Mouse (Mus musculus) gonadal fat pad, adult 2 months (tissue): ENCODE data around the gene Anks6. TPM values are rescaled to one million over a fixed set of nuclear protein-coding genes. Genes with fewer than 3 reads are reported as not detected.

Experiments
- DNase-seq: peaks from one replicate; pipeline ENCODE4 v3.0.0-alpha.2; 2012; ENCODE audit warnings: low read depth
- polyA plus RNA-seq: library from polyadenylated mRNA; depleted of rRNA; stranded (reverse); fragments of >200 nt; gene quantifications from 2 replicates; pipeline ENCODE4 v1.2.3, GENCODE M21; 2012

Anks6 gene
- polyA plus RNA-seq, 1 experiment: 10.8 TPM

DNA sequence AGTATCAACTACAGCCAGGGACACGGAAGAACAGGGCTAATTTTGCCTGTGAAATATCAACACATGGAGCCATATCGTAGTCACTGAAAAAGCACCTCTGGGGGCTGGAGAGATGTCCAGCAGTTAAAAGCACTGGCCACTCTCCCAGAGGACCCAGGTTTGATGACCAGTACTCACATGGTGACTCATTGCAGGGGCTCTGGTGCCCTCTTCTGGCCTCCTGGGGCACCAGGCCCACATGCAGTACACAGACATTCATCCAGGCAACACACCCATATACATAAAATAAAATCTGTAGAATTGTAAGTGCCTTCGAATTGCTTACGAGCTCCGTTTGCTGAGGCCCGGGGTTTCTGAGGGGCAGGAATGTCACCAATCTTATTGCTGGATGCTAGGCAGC lies 10.3 kb downstream of the Anks6 start:
- no peak for DNase-seq

DNA sequence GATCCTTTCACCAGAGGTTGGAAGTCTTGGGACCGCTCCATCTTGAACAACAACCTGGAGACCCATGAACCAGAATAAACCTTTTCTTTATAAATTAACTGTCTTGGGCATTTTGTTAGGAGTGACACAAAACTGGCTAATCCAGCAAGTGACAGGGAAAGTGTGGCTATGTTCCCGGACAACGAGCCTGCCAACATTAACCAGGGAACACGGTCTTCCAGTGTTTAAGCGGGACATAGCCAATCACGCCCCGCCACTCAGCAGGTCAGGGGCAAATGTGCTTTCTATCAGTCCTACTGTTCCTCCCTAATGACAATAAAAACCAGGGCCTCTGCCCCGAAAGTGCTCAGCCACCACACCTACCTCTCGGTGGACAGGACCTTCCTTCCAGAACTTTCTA lies 13.4 kb downstream of the Anks6 start:
- no peak for DNase-seq

DNA sequence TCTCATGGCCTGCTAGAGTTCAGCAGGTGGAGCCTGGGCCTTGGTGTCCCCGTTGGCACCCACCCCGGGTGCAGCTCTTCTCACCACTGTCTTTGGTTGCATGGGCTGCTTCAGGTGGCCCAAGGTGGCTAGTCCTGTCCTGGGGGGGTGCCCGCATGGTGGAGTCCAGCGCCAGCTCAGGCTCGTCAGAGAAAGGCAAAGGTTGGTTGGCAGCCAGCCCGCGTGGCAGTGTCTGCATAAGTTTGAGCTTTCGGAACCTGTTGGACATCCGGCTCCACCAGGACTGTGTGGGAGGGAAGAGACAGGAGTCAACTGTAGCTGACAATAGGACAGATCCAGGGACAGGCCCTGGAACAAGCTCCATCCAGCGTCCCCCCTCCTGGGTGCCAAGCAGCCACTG lies 17.6 kb downstream of the Anks6 start:
- no peak for DNase-seq

DNA sequence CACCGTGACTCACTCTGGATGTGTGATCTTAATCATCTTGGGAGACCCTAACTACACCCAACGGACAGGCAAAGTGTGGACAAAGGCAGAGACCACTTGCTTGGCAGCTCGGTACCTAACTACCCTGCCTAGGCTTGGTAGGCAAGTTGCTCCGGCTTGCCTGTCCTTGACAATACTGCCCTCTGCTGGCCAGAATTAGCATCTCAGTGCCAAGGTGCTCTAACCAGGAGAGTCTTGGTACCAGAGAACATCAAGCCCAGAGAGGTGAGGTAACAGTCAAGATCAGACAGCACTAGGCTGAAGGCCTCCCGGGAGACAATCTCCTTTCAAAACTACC lies 19.9 kb downstream of the Anks6 start:
- DNase-seq: peak; percentile 4

DNA sequence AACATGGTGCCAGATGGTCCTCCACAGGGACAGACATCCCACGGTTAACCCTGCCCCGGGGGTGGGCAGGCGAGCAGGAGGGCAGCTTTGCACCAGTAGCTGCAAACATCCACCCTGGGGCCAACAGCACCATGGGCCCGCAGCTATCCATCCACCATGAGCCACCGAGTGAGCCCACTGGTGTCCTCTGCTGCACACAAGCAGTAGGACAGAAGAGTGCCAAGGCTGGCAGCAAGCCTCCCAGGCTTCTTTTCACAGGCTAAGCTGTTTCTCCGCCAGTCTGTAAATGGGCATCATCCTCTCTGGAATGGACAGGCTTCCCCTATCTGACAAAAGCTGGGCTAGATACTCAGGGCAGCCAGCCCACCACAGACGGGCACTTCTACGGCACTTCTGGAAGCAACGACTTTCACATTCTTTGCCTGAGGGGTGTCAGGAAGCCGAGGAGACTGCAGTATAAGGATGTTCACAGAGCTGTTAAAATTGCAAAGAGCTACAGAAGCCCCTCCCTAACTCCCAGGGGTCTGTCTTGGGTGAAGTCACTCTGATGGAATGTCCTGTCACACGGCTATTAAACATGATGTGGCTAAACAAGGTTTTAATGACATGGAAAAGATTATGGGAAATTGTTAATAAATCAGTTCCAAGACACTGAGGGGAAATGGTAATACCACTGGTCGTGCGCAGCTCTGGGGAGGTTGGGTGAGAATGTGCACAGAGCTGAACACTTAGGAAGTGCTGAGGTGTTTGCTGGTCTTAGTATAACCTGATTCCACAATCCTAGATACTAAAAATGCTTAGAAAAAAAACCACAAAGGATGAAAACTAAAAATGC lies 20.5 kb downstream of the Anks6 start:
- DNase-seq: no peak

DNA sequence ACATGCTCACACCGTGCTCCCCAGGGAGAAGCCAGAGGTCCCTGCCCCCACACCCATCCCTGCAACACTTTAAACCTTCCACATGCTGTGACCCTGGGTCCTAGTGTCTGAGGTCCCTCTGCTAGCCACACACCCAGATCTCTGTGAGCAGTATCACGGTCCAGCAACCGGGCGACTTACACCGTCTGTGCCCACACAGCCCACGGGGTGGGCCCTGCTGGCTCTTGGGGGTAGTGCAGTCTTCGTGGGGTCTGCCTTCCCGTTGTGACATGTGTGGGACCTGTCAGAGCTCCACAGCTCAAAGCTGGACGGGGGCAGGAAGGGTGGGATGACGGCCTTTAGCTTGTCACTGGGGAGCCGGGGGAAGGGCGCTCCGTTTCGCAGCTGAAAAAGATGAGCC lies 21.7 kb downstream of the Anks6 start:
- DNase-seq: no peak

DNA sequence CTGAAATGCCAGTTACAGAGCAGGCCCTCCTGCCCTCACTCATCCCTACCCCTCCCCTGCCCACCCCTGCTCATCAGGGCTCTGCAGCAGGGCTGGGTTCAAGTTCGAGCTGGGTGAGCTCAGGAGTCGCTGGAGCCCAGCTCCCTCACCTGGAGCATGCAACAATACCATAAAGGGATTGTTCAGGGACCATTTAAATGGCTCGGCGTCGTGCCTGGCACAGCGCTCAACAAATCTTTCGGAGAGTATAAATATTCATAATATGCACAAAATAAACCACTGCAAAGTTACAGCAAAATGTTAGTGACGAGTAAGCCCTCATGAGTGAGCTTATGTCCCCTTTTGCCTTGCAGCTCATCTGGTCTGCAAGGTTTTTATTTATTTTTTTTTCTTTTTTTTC lies 25.1 kb downstream of the Anks6 start:
- DNase-seq: no peak

DNA sequence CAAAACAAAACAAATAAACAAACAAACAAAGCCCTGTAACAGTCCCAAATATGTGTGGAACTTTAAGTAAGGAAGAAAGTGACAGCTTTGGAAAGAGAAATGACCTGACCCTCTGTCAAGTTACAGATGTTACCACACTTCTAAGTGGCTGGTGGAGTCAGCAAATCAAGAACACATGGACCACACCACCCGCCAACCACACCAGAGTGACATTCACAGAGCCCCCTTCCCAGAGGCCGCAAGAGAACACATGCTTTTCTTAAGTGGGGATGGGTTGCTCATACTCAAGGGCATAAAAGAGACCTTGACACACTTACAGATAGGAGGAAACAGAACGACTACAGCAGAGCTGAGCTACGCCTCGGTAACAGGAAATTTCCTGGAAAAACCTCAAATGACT lies 28.4 kb downstream of the Anks6 start:
- DNase-seq: no peak

DNA sequence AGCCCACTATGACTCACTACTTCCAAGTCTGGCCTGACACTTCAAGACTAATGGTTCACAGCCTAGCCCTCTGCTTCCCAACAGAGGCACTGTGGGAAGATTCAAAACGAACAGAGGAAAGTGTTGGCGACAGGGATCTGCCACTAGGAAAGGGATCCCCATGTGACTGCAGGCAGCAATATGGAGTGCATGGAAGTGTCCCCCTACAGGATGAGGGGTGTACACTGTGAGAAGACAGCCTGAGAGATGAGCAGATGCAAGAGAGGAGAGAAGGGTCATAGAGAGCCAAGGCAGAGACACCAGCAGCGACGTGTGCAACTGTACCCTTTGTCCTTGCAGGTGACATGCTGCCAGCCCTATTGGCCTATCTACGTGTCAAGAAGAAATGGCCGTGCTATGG lies 33.3 kb downstream of the Anks6 start:
- DNase-seq: no peak

DNA sequence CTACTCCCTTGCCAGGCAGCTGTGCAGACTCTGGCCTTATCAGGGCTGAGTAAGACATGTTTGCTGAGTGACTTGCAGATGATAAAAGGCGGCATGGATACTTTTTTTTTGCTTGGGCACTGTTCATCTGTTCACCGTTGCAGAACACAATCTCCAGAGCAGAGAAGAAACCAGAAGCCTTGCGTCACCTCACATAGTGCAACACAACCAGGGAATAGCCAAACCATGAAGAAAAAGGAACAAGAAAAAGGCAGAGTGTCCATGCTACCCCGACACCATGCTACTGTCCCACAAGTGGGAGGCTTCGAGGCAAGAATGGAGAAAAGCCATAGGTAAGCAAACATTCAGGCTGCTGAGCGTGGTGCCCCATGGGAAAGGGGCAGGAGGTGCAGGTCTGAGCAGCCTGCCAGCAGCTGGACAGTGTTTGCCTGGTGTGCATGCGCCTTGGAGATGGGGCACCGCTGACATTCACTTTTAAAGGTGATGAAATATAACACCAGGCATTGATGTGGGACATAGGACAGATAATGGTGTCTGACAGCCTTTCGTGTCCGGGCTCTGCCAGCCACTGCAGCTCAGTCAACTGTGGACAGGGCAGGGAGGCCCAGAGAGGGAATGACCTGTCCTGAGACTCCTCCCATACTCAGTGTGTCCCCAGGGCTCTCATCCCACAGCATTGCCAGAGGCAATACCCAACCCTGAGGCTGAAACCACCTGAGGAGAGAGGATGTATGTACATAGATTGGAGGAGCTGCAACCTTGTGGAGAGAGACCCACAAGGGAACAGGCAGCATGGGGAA lies 34.2 kb downstream of the Anks6 start:
- DNase-seq: no peak

DNA sequence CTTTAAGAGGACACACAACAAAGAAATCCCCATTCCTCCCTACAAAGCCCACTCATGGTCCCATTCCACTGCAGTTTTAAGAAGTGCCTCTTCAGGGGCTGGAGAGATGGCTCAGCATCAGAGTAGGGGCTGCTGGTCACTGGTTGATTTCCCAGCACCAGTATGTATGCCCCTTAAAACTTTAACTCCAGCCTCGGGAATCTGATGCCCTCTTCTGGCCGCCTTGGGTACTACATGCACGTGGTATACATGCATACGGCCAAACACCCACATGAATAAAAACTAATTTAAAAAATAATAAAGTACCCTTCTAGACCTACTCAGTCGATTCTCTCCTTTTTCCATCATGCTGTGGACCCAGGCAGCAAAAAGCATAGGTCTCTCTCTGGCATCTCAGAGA lies 36.7 kb downstream of the Anks6 start:
- DNase-seq: no peak

DNA sequence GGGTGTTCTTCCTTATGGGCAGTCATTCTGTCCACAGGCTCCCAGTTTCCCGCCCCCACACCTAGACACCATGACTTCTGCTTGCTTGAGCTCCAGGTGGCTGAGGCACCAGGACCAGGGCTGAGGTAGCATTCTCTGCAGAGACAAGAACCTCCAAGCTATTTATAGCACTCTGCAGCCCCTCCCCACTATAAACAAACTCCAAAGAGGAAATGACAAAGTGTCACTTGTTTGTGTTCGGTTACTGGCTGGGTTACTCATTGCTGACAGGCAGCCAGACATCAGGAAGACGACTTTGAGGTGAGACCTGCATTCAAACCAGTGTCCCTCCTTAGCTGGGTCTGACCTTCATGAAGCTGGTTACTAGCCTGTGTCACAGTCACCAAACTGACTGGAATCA lies 42.1 kb downstream of the Anks6 start:
- DNase-seq: no peak

DNA sequence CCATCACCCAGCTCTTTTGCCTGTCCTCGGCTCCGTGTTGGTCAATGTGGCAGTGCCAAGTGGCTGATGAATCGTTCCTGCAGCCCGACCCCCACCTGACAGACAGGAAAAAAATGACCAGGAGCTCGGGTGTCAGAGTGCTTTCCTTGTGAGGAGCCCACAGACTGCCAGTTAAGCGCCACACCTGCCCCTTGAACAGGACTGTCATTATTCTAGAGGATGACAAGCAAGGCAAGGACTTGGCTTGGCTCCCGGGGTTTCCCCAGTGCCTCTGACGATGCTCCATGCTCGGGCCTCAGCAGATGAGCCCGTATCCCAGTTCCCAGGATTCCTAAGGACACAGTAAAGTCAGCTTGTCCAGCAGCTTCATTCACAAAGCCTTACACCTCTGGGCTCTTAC lies 44.8 kb downstream of the Anks6 start:
- DNase-seq: no peak

DNA sequence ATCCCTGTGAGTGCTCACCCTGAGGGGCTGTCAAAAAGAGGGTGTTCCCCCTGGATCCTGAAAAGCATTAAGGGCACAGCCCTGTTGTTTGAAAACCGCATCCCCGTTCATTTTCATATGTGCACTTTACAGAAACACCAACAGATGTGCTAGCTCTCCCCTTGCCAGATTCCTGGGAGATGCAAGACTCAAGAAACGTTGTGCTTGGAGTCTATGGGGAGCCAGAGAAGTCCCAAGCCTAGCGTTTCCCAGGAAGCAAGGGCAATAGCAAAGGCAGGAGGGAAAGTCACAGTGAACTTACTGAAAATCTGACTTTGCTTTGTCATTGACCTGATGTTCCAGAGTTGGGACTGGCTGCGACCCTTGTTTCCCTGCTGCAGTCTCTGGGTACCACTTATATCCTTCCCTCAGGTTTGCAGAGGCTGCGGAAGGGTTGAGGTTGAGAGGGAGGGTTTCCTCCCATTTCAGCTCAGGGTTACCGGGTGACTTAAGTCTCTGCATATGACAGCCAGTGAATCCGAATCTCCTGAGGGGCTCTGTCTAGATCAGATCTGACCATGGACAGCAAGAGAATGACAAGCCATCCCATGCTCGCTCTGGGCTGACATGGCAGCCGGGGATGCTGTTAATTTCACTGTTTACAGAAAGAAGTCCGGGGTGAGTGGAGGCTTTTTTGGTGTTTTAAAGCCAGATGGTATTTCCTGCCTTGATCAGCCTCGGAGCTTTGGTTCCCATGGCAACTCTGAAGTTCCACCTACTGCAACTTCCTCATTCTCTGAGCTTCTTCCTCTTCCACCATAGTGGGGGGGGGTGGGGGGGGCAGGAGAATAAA lies 46.6 kb downstream of the Anks6 start:
- no peak for DNase-seq

DNA sequence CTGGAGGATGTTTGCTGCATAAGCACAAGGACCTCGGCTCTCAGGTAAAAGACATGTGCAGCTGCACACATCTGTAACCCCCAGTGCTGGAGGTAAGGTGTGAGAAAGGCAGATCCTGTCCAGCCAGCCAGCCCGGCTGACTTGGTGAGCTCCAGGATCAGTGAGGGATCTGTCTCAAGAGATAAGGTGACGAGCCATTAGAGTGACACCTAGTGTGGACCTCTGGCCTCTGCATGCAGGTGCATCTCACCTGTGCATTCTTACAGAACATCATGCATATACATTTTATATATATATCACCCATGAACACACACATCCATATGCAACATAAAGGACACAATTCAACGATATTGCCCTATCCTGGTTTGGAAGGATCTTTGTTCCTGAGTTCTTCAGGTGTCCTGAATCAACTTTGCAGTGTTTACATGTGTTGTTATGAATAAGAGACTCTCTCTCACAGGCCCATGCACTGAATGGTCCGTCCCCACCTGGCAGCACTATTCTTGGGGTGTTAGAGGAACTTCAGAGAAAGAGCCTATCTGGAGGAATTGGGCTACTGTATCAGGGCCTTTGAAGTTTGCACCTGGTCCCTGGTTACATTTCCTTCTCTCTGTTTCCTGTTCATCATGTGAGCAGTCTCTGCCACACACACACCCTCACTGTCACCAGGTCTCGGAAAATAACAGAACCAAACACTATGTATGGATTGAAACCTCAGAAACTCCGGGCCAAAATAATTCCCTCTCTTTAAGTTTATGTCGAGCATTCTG lies 56.4 kb downstream of the Anks6 start:
- no peak for DNase-seq

DNA sequence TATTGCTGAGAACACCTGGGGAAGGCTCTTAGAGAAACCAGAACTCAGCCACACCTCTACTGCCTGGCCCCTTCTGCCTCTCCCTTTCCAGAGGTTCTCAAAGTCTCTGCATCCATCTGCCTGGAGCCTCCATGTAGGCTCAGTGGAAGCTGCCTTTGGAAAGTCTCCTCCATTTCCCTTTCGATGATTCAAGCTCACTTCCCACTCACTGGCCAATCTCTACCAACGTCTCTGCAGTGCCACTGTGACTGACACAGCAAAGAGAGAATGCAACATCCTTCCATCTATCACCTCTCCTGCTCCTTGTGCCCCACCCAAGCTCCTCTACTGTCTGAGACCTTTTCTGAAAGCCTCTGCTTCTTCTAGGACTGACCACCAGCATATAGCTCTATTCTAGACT lies 59.3 kb downstream of the Anks6 start:
- DNase-seq: no peak

DNA sequence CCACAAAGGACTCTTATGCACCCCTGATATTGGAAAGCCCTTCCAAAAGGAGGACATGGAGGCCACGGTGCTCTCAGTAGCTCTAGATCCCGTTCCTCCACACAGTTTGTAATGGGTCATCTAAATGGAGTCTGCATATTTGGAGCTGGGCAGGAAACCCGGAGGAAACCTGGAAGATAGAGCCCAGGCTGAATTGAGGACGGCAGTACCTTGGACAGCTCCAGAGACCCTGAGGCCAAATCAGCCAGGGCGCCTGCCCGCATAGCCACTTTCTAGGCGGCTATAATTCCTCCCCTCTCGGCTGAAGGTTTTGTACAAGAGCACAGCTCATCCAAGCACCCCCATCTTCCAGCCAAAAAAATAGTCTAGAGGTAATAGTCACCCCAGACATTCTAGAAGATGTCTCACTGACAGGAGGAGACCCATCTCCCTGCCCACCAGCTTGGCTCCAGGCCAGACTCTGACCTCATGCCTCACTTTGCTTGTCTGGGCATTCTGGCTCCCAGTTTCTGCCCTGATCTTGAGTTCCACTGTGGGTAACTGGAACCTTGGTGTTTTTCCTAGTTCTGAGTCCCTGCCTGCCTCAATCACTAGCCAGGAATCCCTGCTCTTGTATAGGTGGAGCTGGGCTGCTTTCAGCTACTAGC lies 64.3 kb downstream of the Anks6 start:
- DNase-seq: no peak

DNA sequence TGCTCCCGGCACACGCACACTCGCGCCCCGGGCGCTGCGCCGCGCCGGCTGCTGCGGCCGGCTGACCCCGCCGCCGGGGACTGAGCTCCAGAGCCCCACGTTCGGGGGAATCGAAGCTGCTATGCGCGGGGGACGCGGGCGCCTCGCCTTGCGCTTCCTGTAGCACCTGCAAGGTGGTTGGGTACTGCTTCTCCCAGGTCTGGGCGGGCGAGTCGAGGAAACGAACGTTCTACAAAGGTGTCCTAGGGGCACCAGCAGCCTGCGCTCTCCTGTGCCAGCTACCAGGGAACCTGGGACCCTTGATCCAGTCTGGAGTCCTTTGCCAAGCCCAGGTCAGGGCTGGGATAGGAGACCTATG lies 65.3 kb downstream of the Anks6 start:
- DNase-seq: no peak

DNA sequence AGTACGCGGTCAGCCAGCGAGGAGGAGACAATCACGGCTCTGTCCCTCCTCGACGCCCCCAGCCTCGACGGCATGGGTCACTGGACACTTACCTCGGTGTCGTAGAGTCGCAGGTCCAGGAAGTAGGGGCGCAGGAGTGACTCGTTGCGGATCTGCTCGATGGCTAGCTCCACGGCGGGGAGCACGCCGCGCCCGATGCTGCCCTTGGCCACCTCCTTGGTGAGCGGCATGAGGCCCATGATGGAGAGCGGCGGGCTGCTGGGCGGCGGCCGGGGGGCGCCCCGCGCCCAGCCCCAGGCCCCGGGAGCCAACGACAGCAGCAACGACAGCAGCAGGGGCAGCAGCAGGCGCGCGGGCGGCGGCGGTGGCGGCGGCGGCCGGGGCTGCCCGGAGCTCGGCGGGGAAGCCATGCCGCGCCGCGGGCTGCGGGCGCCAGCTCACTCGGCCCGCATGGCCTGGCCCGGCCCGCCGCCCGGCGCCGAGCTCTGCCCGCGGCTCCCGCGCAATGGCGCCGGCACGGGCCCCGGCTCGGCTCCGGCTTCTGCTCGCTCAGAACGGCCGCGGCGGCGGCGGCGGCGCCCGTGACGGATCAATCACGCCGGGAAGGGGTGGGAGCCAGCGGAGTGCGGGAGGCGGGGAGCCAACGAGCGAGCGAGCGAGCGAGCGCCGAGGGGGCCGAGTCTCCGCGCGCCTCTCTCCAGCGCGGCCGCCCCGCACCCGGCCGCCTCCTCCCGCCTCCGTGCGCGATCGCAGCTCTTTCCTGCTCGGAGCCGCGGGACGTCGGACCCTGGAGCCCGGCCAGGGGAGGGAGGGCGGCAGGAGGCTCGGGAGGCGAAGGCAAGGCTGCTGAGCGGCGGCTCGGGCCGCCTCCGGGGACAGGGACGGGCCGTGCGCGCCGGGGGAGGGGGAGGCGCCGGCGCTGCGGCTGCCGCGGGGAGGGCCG lies 65.9 kb downstream of the Anks6 start, which contains the start of gene Gabbr2:
Gabbr2 (minus strand) TSS at position 858 of the 943 bp plus-strand sequence.
- no peak for DNase-seq
